Mouse (Mus musculus) midbrain, embryonic 13.5 days (tissue): ENCODE data around the gene Fgf7. TPM values are rescaled to one million over a fixed set of nuclear protein-coding genes. Genes with fewer than 3 reads are reported as not detected.

Experiments used
- ATAC-seq: fragments of 200-750 bp; cut with Nextera tagmentation; 2 replicates; pipeline ENCODE4 v1.8.0; 2017; ENCODE audit warnings: mild to moderate bottlenecking, moderate TSS enrichment, moderate library complexity
- H3K27ac ChIP-seq: fragments of 300-500 bp; sonication (generic); 2 replicates; pipeline ENCODE4 v1.5.1; 2015; ENCODE audit warnings: inconsistent platforms, mild to moderate bottlenecking, moderate library complexity
- H3K27me3 ChIP-seq: fragments of 300-500 bp; sonication (generic); 2 replicates; pipeline ENCODE4 v1.6.1; 2015; ENCODE audit warnings: mild to moderate bottlenecking, inconsistent platforms
- H3K36me3 ChIP-seq: fragments of 300-500 bp; sonication (generic); 2 replicates; pipeline ENCODE4 v1.6.1; 2015; ENCODE audit warnings: mild to moderate bottlenecking, inconsistent platforms
- H3K4me1 ChIP-seq: fragments of 300-500 bp; sonication (generic); replicated peaks from 2 replicates; pipeline ENCODE4 v1.6.1; 2015; ENCODE audit warnings: inconsistent platforms
- H3K4me2 ChIP-seq: fragments of 300-500 bp; sonication (generic); replicated peaks from 2 replicates; pipeline ENCODE4 v1.6.1; 2015; ENCODE audit warnings: moderate library complexity, mild to moderate bottlenecking, inconsistent platforms
- H3K4me3 ChIP-seq: fragments of 300-500 bp; sonication (generic); replicated peaks from 2 replicates; pipeline ENCODE4 v1.5.1; 2015; ENCODE audit warnings: mild to moderate bottlenecking, inconsistent platforms
- H3K9ac ChIP-seq: fragments of 300-500 bp; sonication (generic); replicated peaks from 2 replicates; pipeline ENCODE4 v1.6.1; 2015; ENCODE audit warnings: mild to moderate bottlenecking, inconsistent platforms
- H3K9me3 ChIP-seq: fragments of 300-500 bp; sonication (generic); 2 replicates; pipeline ENCODE4 v1.6.1; 2016; ENCODE audit warnings: mild to moderate bottlenecking, inconsistent platforms
- WGBS: fragments of 180-500 bp; shearing (Covaris S2); methylation state at CpG from one replicate; pipeline ENCODE4 v1.1.7; 2015; 5-methylcytosine and 5-hydroxymethylcytosine counted together
- polyA plus RNA-seq: library from polyadenylated mRNA; unstranded; fragments of >200 nt; fragmentation: Nextera tagmentation; extraction: Ambion mirVana; gene quantifications from 2 replicates; pipeline ENCODE4 v1.2.1, GENCODE M21; 2015

Fgf7 gene
- polyA plus RNA-seq, 1 experiment from 2014 or later, result 0.27 TPM

DNA sequence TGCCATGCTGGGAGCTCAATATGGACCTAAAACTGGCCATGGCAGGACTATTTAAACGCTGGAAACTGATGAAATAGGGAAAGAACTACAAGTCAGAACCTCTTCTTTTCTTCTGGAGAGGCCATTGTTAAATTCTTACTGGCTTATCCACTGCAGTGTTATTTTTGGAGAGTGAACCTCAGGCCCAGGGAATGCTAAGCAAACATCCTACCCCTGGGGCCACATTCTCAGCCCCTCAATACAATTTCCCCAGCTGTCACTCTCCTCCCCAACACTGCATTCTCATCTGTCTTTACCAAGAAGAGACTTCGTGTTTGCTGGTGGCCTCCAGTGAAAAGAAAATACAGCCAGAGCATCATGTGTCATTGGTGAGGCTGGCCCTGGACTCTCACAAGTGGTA, 30.4 kb downstream of the Fgf7 start:
- WGBS, result 41% methylated on average over 2 of the region's 2 CpGs
- Histone ChIP-seq H3K4me1 (0 out of 2 replicates have a peak, but pooled peaks cover 2% of the 10 kb centered on the region), H3K9me3 (no peaks in the 10 kb centered on the region), H3K4me3 (no peak overlapping the region), H3K27ac (no peak overlapping the region), H3K36me3 (no peaks in the 10 kb centered on the region), H3K27me3 (no peaks in the 10 kb centered on the region), H3K9ac (no peak overlapping the region), H3K4me2 (no peak overlapping the region)
- ATAC-seq, result no peak

DNA sequence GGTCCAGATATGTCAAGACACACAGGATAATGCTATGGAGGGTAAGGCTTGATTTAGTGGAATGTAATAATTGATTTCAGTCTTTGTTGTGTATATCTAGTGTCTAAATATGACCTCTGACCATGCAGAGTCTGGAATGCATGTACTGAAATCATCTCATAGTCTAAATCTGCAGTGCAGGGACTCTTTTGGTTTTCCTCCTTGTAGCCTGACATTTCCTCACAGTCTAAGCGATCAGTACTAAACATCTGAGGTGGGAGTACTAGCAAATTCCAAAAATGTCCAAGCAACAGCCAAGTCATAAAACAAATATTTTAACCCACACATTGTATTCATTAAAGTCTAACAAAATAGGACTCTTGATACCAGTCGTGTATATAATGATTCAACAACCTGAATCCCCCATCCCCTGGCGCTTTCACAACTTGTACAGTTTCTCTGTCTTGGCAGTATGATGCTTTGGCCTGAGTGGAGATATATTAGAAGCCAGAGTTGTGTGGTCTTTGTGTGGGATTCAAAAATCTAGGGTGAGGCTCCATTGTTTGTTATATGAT, 30.9 kb downstream of the Fgf7 start:
- ATAC-seq, result no peak
- 89% methylated on average over 3 of the region's 3 CpGs for WGBS
- Histone ChIP-seq H3K27me3 (no peaks in the 10 kb centered on the region), H3K27ac (no peak overlapping the region), H3K36me3 (no peaks in the 10 kb centered on the region), H3K4me3 (no peak overlapping the region), H3K9me3 (no peaks in the 10 kb centered on the region), H3K4me2 (no peak overlapping the region), H3K9ac (no peak overlapping the region), H3K4me1 (0 out of 2 replicates have a peak, but pooled peaks cover 2% of the 10 kb centered on the region)

DNA sequence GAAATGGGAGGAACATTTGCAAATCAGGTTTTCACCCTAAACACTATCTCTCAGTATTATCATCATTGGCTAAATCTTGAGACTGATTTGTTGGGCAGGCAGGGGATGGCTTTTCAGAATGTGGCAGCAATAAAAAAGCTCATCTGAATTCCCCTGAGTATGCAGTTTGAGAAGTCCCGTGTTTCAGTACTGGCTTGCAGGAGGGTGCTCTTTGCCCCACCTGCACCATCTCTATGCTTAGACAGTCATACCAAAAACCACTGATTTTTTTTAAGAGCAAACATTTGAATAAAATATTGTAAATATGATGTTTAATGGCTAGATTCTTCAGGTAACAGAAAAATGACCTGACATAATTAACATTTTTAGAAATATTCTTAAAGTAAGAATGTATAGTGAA, 35.3 kb downstream of the Fgf7 start:
- 89% methylated on average over 1 of the region's 1 CpGs for whole genome bisulfite sequencing
- no peaks in the 10 kb centered on the region for H3K9me3 ChIP-seq
- no peak overlapping the region for H3K9ac ChIP-seq
- no peak overlapping the region for H3K27ac ChIP-seq
- H3K4me2 ChIP-seq, result no peak overlapping the region
- no peaks in the 10 kb centered on the region for H3K27me3 ChIP-seq
- H3K4me3 ChIP-seq, result no peak overlapping the region
- ATAC-seq, result no peak
- no peaks in the 10 kb centered on the region for H3K36me3 ChIP-seq
- no peaks in the 10 kb centered on the region for H3K4me1 ChIP-seq

DNA sequence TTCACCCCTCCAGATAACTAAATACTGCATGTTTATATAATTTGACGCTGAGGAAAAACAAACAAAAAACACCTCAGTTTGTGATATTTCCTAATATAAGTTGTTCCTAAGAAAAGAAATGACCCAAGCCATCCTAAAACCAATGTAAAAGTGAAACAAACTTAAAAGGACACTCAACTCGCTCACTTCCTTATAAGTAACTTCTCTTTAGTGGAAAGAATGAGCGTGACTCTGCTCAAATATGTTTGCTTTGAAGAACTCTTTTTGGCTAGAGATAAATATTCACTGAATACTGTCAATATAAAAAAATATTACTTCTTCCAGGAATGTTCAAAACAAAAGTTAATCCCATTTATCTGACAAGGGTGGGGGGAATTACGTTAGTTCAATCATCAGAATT, 39.3 kb downstream of the Fgf7 start:
- 93% methylated on average over 4 of the region's 4 CpGs for WGBS
- Histone ChIP-seq H3K9ac (no peak overlapping the region), H3K27ac (no peak overlapping the region), H3K4me3 (no peak overlapping the region), H3K27me3 (no peaks in the 10 kb centered on the region), H3K4me1 (no peaks in the 10 kb centered on the region), H3K4me2 (no peak overlapping the region), H3K36me3 (no peaks in the 10 kb centered on the region), H3K9me3 (no peaks in the 10 kb centered on the region)
- no peak for ATAC-seq

DNA sequence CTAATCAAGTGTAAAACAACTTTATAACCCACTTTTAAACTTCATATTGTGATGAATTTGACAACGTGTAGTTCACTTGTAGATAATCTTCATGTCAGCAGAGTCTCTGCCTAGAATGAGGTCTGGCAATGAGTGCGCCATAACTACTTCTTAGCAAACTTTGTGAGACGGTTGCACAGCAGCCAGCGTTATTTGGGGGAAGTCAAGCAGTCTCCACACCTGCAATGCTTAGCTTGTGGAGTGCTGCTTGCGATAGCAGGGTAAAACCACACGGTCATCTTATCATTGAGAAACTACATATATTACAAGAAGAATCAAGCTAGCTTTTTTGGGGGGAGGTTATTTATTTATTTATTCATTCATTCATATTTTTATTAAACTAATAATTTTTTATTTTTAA, 42.0 kb downstream of the Fgf7 start:
- H3K36me3 ChIP-seq, result no peaks in the 10 kb centered on the region
- H3K4me2 ChIP-seq, result no peak overlapping the region
- no peaks in the 10 kb centered on the region for H3K4me1 ChIP-seq
- H3K9ac ChIP-seq, result no peak overlapping the region
- H3K4me3 ChIP-seq, result no peak overlapping the region
- no peaks in the 10 kb centered on the region for H3K27me3 ChIP-seq
- H3K9me3 ChIP-seq, result no peaks in the 10 kb centered on the region
- WGBS, result 97% methylated on average over 6 of the region's 6 CpGs
- ATAC-seq, result no peak
- no peak overlapping the region for H3K27ac ChIP-seq

DNA sequence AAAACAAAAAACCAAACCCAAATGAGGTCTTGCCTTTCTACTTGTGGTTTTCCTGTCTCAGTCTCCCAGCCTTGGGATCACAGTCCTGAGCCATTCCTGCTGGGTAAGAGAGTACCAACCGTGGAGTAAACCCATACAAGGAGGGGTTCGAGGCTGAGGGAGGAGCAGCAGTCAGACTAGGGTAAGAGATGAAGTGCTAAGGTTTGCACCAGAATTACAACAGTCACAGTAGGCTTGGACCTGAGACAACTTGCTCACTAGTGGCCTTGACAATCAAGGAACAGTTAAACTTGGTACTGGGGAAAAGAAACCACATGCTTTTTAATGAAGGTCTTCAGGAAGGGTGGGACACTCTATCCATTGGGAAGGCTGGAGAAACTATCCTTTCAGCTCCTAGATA, 44.6 kb downstream of the Fgf7 start:
- Histone ChIP-seq H3K4me3 (no peak overlapping the region), H3K9ac (no peak overlapping the region), H3K4me1 (no peaks in the 10 kb centered on the region), H3K27me3 (no peaks in the 10 kb centered on the region), H3K9me3 (no peaks in the 10 kb centered on the region), H3K36me3 (no peaks in the 10 kb centered on the region), H3K27ac (no peak overlapping the region), H3K4me2 (no peak overlapping the region)
- WGBS, result 73% methylated on average over 2 of the region's 2 CpGs
- no peak for ATAC-seq

DNA sequence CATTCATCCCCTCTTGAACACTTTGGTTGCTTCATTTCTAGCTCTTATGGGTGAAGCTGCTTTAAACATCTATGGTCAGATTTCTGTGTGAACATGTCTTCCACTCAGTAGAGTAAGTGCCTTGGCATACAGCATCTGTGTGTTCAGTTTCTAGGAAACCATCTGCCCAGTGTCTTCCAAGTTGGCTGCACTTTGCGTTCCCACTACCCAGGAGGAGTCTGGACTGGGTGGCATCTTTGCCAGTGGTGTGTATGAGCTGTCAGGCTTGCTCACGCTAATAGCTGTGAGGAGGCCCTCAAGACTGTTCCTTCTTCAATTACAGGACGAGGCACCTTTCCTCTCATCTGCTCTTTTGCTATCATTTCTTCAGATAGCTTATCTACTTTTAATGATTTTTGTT, 49.9 kb downstream of the Fgf7 start:
- Histone ChIP-seq H3K27ac (no peak overlapping the region), H3K27me3 (no peaks in the 10 kb centered on the region), H3K9ac (no peak overlapping the region), H3K4me2 (no peak overlapping the region), H3K4me1 (no peaks in the 10 kb centered on the region), H3K9me3 (no peaks in the 10 kb centered on the region), H3K36me3 (no peaks in the 10 kb centered on the region), H3K4me3 (no peak overlapping the region)
- ATAC-seq, result no peak
- 88% methylated on average over 3 of the region's 3 CpGs for WGBS

DNA sequence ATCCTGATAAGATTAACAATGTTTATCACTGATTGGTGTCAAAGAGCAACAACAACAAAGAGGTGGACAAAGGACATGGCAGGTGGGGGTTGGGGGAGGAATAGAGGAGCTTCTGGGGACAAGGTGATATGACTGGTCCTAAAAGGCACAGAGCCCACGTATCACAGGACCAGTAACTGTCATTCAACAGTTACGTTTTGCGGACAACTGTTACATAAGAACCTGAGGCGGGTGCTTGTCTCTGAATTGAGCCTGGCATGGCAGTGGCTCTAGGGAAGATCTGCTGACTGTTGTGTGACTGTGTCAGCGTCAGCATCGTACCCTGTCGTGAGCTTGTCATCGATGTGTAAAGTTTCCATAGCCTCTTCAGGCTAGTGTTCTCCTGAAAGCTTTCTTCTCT, 51.7 kb downstream of the Fgf7 start:
- WGBS, result 80% methylated on average over 8 of the region's 8 CpGs
- no peaks in the 10 kb centered on the region for H3K4me1 ChIP-seq
- H3K4me2 ChIP-seq, result no peak overlapping the region

DNA sequence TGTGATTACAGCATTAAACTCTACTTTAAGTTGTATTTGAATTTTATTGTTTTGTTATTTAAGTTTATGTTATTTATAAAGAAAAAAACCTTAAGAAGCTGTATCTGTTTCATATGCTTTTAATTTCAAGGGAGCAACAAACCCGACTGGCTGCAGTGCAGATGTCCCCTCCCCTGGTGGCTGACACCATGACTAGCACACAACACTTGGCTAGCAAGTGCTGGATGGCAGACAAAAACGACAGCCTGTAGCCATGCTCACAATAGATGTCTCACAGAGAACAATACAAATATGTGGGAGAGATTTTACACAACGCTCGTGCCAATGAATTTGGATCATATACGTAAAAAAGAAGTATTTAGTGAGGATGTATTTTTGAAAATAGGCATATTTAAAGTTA, 56.0 kb downstream of the Fgf7 start:
- H3K4me3 ChIP-seq, result no peak overlapping the region
- H3K36me3 ChIP-seq, result no peaks in the 10 kb centered on the region
- no peaks in the 10 kb centered on the region for H3K27me3 ChIP-seq
- no peaks in the 10 kb centered on the region for H3K4me1 ChIP-seq
- 70% methylated on average over 5 of the region's 5 CpGs for WGBS
- no peak for ATAC-seq
- no peak overlapping the region for H3K4me2 ChIP-seq
- no peak overlapping the region for H3K9ac ChIP-seq
- no peaks in the 10 kb centered on the region for H3K9me3 ChIP-seq
- H3K27ac ChIP-seq, result no peak overlapping the region

More for the DNA sequence above, 51.7 kb downstream of the Fgf7 start:
- no peak for ATAC-seq
- H3K9ac ChIP-seq, result no peak overlapping the region
- no peaks in the 10 kb centered on the region for H3K27me3 ChIP-seq
- no peaks in the 10 kb centered on the region for H3K9me3 ChIP-seq
- H3K27ac ChIP-seq, result no peak overlapping the region
- no peaks in the 10 kb centered on the region for H3K36me3 ChIP-seq
- H3K4me3 ChIP-seq, result no peak overlapping the region

DNA sequence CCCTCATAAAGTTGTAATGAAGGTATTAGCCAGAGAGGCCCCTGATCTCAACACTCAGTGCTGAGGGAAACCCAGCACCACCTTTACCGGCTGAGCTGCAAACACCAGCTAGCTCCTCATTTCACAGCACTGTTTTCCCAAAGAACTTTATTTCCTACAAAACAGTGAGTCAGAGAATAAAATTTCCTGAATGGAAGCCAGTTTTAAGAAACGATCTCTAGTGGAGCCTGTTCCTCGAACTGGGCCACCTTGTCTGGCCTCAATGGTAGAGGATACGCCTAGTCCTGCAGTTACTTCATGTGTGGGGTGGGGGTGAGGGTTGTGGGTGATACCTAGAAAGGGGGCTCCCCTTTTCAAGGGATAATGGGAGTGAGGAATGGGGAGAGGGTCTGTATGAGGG, 60.2 kb downstream of the Fgf7 start:
- Histone ChIP-seq H3K36me3 (no peaks in the 10 kb centered on the region), H3K9ac (no peak overlapping the region), H3K9me3 (no peaks in the 10 kb centered on the region), H3K27me3 (no peaks in the 10 kb centered on the region), H3K4me1 (no peaks in the 10 kb centered on the region), H3K4me2 (no peak overlapping the region), H3K4me3 (no peak overlapping the region), H3K27ac (no peak overlapping the region)
- 92% methylated on average over 4 of the region's 4 CpGs for WGBS
- ATAC-seq, result no peak

Other genes starting within 250 kb of the Fgf7 start
- gene Galk2, start 175.5 kb upstream of the Fgf7 start, polyA plus RNA-seq, result 28.6 and 32.8 TPM in 2 replicates
- gene Cops2, start 175.5 kb upstream of the Fgf7 start, polyA plus RNA-seq, result 71.5 and 73.7 TPM in 2 replicates
- gene Fam227b, start 117.3 kb downstream of the Fgf7 start, polyA plus RNA-seq, result not detected in 2 replicates
- gene Dtwd1, start 117.5 kb downstream of the Fgf7 start, polyA plus RNA-seq, result 20.7 and 21.1 TPM in 2 replicates
- not detected in 2 replicates for gene Gm17555, start 180.4 kb downstream of the Fgf7 start, polyA plus RNA-seq